Mouse (Mus musculus) stomach, adult 2 months (tissue): ENCODE measurements around the gene Vmn1r171. TPM values are rescaled to one million over a fixed set of nuclear protein-coding genes. Genes with fewer than 3 reads are reported as not detected.

Experiments used
- polyA plus RNA-seq: library from polyadenylated mRNA; depleted of rRNA; stranded (reverse); fragments of >200 nt; gene quantifications from 2 replicates; pipeline ENCODE4 v1.2.3, GENCODE M21; 2012; rRNA removed

The Vmn1r171 gene
- polyA plus RNA-seq, result not detected in 2 replicates

DNA sequence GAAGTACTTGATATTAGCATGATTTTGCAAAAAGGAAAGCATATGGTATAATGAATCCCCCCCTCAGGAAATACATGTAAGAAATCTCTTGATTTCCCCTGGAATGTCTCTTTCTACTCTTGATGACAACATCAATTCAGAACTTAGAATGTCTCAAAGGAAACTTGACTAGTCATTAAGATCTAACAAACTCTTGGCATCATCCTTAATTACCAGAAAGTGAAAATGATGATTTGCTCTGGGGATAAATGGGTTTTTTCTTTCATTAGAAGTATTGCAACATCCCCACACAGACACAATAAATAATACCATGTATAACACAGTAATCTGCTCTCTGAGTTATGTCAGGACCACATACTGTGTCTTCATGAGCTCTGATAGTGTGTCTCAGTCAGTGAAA, at the start of gene Vmn1r171:
Gene Vmn1r171, plus strand, starts transcription at position 301 of the 400 bp plus-strand sequence.

DNA sequence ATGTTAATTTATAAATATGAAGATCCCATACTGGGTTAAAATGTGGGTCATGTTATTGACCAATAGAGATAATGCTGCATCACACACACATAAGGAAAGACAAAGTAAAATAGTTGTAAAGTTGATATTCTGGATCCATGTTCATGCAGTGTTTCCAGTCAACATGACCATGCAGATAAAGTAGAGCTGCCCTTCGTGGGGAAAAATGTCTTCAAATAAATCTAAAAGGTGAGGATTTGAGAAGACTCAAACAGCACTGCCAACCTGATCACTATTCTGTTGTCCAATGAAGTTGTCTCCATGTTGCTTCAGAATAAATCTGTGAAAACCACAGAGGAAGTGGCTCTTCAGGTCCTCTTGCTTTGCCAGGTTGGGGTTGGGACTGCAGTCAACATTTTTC, 24.6 kb upstream of the Vmn1r171 start, which contains the start of gene Vmn1r170:
Gene Vmn1r170, plus strand, starts transcription at position 301 of the 400 bp plus-strand sequence.

DNA sequence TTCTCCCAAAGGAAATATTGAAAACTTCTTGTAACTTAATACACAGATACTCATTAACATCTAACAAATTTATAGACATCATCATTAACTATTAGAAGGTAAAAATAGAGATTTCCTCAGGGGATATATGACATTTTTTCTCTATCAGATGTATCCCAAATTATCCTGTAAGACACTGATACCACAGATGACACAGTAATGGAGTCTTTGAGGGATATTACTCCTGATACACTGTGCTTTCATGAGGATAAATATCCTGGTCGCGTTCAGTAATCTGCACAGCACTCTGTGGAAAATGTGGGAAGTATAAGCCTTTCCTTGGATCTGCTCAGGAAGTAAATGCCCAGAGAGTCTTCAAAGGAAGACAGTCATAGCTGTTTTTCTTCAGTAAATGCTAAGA, 27.5 kb downstream of the Vmn1r171 start, which contains the start of gene Vmn1r172:
Gene Vmn1r172, plus strand, starts transcription at position 301 of the 400 bp plus-strand sequence.

Other genes starting within 250 kb of the Vmn1r171 start
- gene Nlrp5, start 244.8 kb upstream of the Vmn1r171 start, polyA plus RNA-seq, result not detected in 2 replicates
- gene Vmn1r167, start 123.5 kb upstream of the Vmn1r171 start, polyA plus RNA-seq, result not detected in 2 replicates
- not detected in 2 replicates for gene Vmn1r168, start 91.0 kb upstream of the Vmn1r171 start, polyA plus RNA-seq
- gene Vmn1r169, start 55.2 kb upstream of the Vmn1r171 start, polyA plus RNA-seq, result not detected in 2 replicates
- gene Vmn1r170, start 24.5 kb upstream of the Vmn1r171 start, polyA plus RNA-seq, result not detected in 2 replicates
- not detected in 2 replicates for gene Vmn1r172, start 27.6 kb downstream of the Vmn1r171 start, polyA plus RNA-seq
- gene Vmn1r173, start 70.0 kb downstream of the Vmn1r171 start, polyA plus RNA-seq, result not detected in 2 replicates
- gene Vmn1r174, start 121.5 kb downstream of the Vmn1r171 start, polyA plus RNA-seq, result not detected in 2 replicates
- not detected in 2 replicates for gene Vmn1r175, start 179.9 kb downstream of the Vmn1r171 start, polyA plus RNA-seq
- not detected in 2 replicates for gene Vmn1r176, start 206.7 kb downstream of the Vmn1r171 start, polyA plus RNA-seq
- not detected in 2 replicates for gene Vmn1r177, start 235.7 kb downstream of the Vmn1r171 start, polyA plus RNA-seq